Mouse (Mus musculus): Measurements from ENCODE around the gene Lars2.

GRCm38 (mm10) chr9:123503171-123503834 is 136.6 kb downstream of the Lars2 start:
- TF ChIP-seq CTCF (IDR thresholded peaks at IDR 0.05; ENCODE audit: low read depth) (no peak), EP300 (IDR thresholded peaks at IDR 0.05; ENCODE audit: low read depth) (no peak)

All from heart, postnatal 0 days (tissue).